Comparison of ENCODE assay signal across 10 mouse cellular contexts in genomic region chr16:95708211-95709004, GRCm38 (mm10). TPM values are rescaled to one million over a fixed set of nuclear protein-coding genes. Genes with fewer than 3 reads are reported as not detected.
DNase-seq lines count a peak whose midpoint lies in the region; ATAC-seq lines count a peak whose summit lies in the region.
"Had no signal": no experiment of that assay in that cellular context is flagged by ENCODE, and none has a peak within 500 bp of the region (broad histone marks: within the 10 kb centered on the region; RNA-seq: fewer than 3 reads in every experiment).

No protein-coding gene starts in this region.

- H3K4me3 ChIP-seq in hindbrain, embryonic 13.5 days, result no peak overlapping the region
- H3K4me3 ChIP-seq in hindbrain, embryonic 10.5 days, result no peak overlapping the region
- no peak overlapping the region for H3K4me3 ChIP-seq in neural tube, embryonic 15.5 days (replicated peaks)
- H3K4me3 ChIP-seq: embryonic facial prominence, embryonic 12.5 days had no signal

- no peak overlapping the region for H3K4me2 ChIP-seq in hindbrain, embryonic 13.5 days
- H3K4me2 ChIP-seq in neural tube, embryonic 15.5 days, result no peak overlapping the region
- H3K4me2 ChIP-seq: embryonic facial prominence, embryonic 12.5 days had no signal

- intact Hi-C loops in left cerebral cortex, postnatal 4 days (cut with DNase I), result loop anchor here (10.0 kb wide), 1 partner anchor 236 kb away; no protein-coding TSS in a partner anchor

- H3K36me3 ChIP-seq in hindbrain, embryonic 13.5 days, result peaks cover 37% of the 10 kb centered on the region
- H3K36me3 ChIP-seq in hindbrain, embryonic 10.5 days, result peaks cover 55% of the 10 kb centered on the region
- peaks cover 32% of the 10 kb centered on the region for H3K36me3 ChIP-seq in neural tube, embryonic 15.5 days

- H3K4me1 ChIP-seq in hindbrain, embryonic 13.5 days (replicated peaks), result peaks cover 20% of the 10 kb centered on the region
- peaks cover 20% of the 10 kb centered on the region for H3K4me1 ChIP-seq in hindbrain, embryonic 10.5 days (replicated peaks)
- H3K4me1 ChIP-seq in neural tube, embryonic 15.5 days, result peaks cover 34% of the 10 kb centered on the region

- no peaks in the 10 kb centered on the region for H3K9me3 ChIP-seq in hindbrain, embryonic 13.5 days
- no peaks in the 10 kb centered on the region for H3K9me3 ChIP-seq in hindbrain, embryonic 10.5 days
- no peaks in the 10 kb centered on the region for H3K9me3 ChIP-seq in neural tube, embryonic 15.5 days (replicated peaks)
- H3K9me3 ChIP-seq: embryonic facial prominence, embryonic 12.5 days had no signal

- H3K27ac ChIP-seq in hindbrain, embryonic 13.5 days, result 0 out of 2 replicates have a peak overlapping the region, but pooled peaks have one; percentile 19
- H3K27ac ChIP-seq in hindbrain, embryonic 10.5 days, result no peak overlapping the region
- H3K27ac ChIP-seq in neural tube, embryonic 15.5 days (replicated peaks), result no peak overlapping the region
- H3K27ac ChIP-seq: embryonic facial prominence, embryonic 12.5 days had no signal

- DNase-seq in hindbrain, embryonic 10.5 days (ENCODE audit: low spot score), result no peak
- DNase-seq in kidney, postnatal 36 days, result peak; percentile 32 to 42
- no peak for DNase-seq in spleen, postnatal 36 days (ENCODE audit: low spot score in 2 of 2)
- DNase-seq in left cerebral cortex, postnatal 4 days, result no peak
- DNase-seq: right cerebral cortex, adult 18-20 months had no signal

- H3K27me3 ChIP-seq in hindbrain, embryonic 13.5 days, result no peaks in the 10 kb centered on the region
- H3K27me3 ChIP-seq in hindbrain, embryonic 10.5 days (ENCODE audit: insufficient read depth, poor library complexity, severe bottlenecking), result no peaks in the 10 kb centered on the region
- H3K27me3 ChIP-seq in neural tube, embryonic 15.5 days (replicated peaks), result no peaks in the 10 kb centered on the region
- H3K27me3 ChIP-seq: embryonic facial prominence, embryonic 12.5 days had no signal

- H3K9ac ChIP-seq in hindbrain, embryonic 13.5 days, result no peak overlapping the region
- no peak overlapping the region for H3K9ac ChIP-seq in neural tube, embryonic 15.5 days (replicated peaks)
- H3K9ac ChIP-seq: embryonic facial prominence, embryonic 12.5 days had no signal

- 81% methylated on average over 21 of the region's 21 CpGs for WGBS in hindbrain, embryonic 13.5 days
- 84% methylated on average over 21 of the region's 21 CpGs for WGBS in hindbrain, embryonic 10.5 days
- 88% methylated on average over 21 of the region's 21 CpGs for WGBS in neural tube, embryonic 15.5 days

- no peak for ATAC-seq in hindbrain, embryonic 13.5 days (ENCODE audit: low FRiP score)
- ATAC-seq in common myeloid progenitor, adult 5-6 weeks (replicated peaks; ENCODE audit: low read depth, poor library complexity, severe bottlenecking), result peak; percentile 31; the same call in 1 of the 2 replicates
- ATAC-seq in megakaryocyte progenitor cell, adult 5-6 weeks (replicated peaks; ENCODE audit: poor library complexity), result peak; percentile 76
- no peak for ATAC-seq in neural tube, embryonic 15.5 days (ENCODE audit: low FRiP score)

RNA-seq across cellular contexts. Expression of gene Ets2, which starts 6.5 kb away (rescaled TPM):
- polyA plus RNA-seq in hindbrain, embryonic 13.5 days (2015; fragmentation: Nextera tagmentation; extraction: Ambion mirVana), result 20.6 and 22.2 TPM in 2 replicates
- 19.6 and 23.9 TPM in 2 replicates for polyA plus RNA-seq in hindbrain, embryonic 10.5 days (2016; fragmentation: Nextera tagmentation; extraction: Ambion mirVana)
- 4.9 and 9.4 TPM in 2 replicates for total RNA-seq in common myeloid progenitor, adult 5-6 weeks (2017)
- 9.9 and 12.1 TPM in 2 replicates for total RNA-seq in megakaryocyte progenitor cell, adult 5-6 weeks (2015)
- 7.0 and 9.8 TPM in 2 replicates for total RNA-seq in megakaryocyte progenitor cell, adult 5-6 weeks (2017)
- 10 to 100 TPM; 42.5 to 44.0 TPM for total RNA-seq in left cerebral cortex, postnatal 4 days (2021)
- 30.6 and 40.2 TPM in 2 replicates for polyA plus RNA-seq in neural tube, embryonic 15.5 days (2015; fragmentation: Nextera tagmentation; extraction: Ambion mirVana)

Comparison
In these comparisons a context has a peak if more than half of its experiments do, and no peak if none do; other contexts are left out.
1. ATAC-seq: peak in common myeloid progenitor, adult 5-6 weeks (single experiment) and megakaryocyte progenitor cell, adult 5-6 weeks (single experiment); none in hindbrain, embryonic 13.5 days (single experiment) and neural tube, embryonic 15.5 days (single experiment).
2. DNase-seq: peak in kidney, postnatal 36 days (2 of 2); none in hindbrain, embryonic 10.5 days (single experiment), spleen, postnatal 36 days (0 of 2) and left cerebral cortex, postnatal 4 days (single experiment).